Mouse (Mus musculus) E14TG2a.4 (cell line): Measurements from ENCODE around the gene Tpp1.

Experiments used
- H3K27me3 ChIP-seq: 2 replicates; pipeline ENCODE4 v1.6.1; 2014; ENCODE audit warnings: low read length, control low read depth; ENCODE audit not compliant: insufficient read depth
- H3K36me3 ChIP-seq: 2 replicates; pipeline ENCODE4 v1.6.1; 2014; ENCODE audit warnings: low read length, control low read depth; ENCODE audit not compliant: insufficient read depth
- H3K4me1 ChIP-seq: replicated peaks from 2 replicates; pipeline ENCODE4 v1.6.1; 2014; ENCODE audit warnings: low read depth, low read length, control low read depth
- H3K4me3 ChIP-seq: replicated peaks from 2 replicates; pipeline ENCODE4 v1.5.1; 2014; ENCODE audit warnings: mild to moderate bottlenecking, low read length
- H3K9me3 ChIP-seq: 2 replicates; pipeline ENCODE4 v1.6.1; 2014; ENCODE audit warnings: low read length, control low read depth
- CTCF ChIP-seq: conservative IDR thresholded peaks from 2 replicates; pipeline ENCODE4 v1.5.1; 2014; ENCODE audit warnings: low read length
- NANOG ChIP-seq: IDR thresholded peaks from 2 replicates; pipeline ENCODE4 v1.6.1; 2014; ENCODE audit warnings: borderline replicate concordance, low read length, mixed read lengths
- POU5F1 ChIP-seq: IDR thresholded peaks from 2 replicates; pipeline ENCODE4 v1.6.1; 2014; ENCODE audit warnings: low read length, borderline replicate concordance

Gene Tpp1

DNA sequence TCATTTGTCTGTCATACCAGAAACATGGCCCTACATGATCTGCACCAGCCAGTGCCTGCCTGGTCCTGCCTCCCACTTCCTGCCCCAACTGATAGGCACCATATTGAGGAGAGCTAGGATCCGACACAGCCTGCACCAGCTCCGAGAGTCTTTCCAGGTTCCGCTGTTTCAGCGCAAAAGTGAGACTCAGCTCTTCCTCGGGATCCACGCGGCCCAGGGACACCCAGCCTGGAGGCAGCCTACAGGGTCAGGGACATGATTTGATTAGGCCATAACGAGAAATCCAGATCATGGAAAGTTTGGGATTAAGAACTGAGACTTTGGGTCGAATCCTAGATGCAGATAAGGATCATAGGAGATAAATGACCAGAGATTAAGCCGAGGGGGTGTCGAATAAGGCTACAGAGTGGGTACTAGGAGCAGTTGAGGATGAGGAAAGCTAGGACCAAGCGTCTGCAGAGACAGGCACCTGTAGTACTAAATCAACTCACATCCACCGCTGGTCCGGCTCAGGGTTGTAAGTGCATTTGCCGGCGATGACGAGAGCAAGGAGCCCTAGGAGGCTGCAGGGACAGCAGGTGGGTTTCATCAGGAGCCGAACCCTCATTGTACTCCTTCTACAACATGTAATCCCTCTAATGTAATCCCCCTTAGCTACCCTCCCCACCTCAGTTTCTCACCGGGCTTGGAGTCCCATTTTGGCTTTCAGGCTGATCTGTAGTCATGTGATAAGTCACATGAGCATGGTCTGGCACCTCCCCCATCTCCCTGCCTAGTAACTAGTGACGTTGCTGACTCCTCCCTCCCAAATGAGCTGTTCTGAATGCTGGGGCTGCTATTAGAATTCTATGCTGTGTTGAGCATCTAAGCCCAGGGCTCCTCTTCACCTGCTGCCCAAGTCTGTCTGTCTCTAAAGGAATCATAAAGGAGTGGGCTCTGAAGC is at the start of gene Tpp1:
Gene Tpp1, minus strand, starts transcription at position 745 of the 943 bp plus-strand sequence.
- Histone ChIP-seq H3K36me3 (peaks cover 36% of the 10 kb centered on the region), H3K27me3 (peaks cover 32% of the 10 kb centered on the region), H3K9me3 (no peaks in the 10 kb centered on the region), H3K4me3 (peak within 1 kb of the TSS; percentile 89), H3K4me1 (peaks cover 26% of the 10 kb centered on the region)
- TF ChIP-seq CTCF (no peak), POU5F1 (no peak), NANOG (no peak)

DNA sequence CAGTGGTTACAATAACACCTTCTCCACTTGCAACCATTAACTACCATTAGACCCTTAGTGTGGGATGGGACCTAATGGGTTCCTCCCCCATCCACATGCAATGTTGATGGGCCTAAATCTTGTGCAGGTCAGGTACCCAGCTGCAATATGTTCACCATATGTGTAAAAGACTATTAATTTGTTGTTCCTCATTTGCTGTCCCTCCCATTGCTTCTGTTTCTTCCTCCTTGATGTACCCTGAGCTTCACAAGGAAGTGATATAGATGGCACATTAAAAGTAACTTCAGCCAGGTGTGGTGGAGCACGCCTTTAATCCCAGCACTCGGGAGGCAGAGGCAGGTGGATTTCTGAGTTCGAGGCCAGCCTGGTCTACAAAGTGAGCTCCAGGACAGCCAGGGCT is 44.9 kb upstream of the Tpp1 start:
- Histone ChIP-seq H3K4me1 (no peaks in the 10 kb centered on the region), H3K36me3 (no peaks in the 10 kb centered on the region), H3K4me3 (no peak overlapping the region), H3K9me3 (no peaks in the 10 kb centered on the region), H3K27me3 (peaks cover 26% of the 10 kb centered on the region)
- TF ChIP-seq POU5F1, result no peak
- TF ChIP-seq NANOG, result no peak
- TF ChIP-seq CTCF, result no peak

DNA sequence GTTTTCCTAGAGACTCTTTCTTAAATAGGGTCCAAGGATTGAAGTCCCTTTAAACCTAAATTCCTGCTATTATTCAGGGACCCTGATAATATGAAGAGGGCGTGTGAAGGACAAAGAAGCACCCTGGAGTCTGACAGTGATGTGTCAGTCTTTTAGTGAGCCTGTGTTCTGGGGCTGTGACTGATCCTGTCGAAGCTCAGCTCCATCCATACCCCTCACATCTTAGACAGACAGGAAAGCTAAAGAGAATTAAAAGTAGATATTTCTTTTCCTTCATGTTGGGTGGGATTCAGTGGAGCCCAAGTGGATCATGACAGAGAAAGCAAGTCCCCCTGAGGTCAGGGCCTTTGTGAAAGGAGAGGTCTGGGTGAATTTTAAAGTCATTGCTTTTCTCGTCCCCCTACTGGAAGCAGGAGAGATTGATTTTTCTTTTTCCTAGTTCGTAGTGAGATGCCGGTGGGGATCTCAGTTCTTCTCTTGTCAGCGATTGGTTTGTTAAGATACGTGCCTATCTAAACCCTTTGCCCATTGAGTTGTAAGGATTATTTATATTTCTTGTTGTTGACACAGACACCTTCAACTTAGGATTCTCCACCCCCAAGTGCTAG is 43.8 kb upstream of the Tpp1 start:
- H3K4me1 ChIP-seq, result no peaks in the 10 kb centered on the region
- H3K9me3 ChIP-seq, result no peaks in the 10 kb centered on the region
- H3K27me3 ChIP-seq, result peaks cover 26% of the 10 kb centered on the region
- no peaks in the 10 kb centered on the region for H3K36me3 ChIP-seq
- no peak overlapping the region for H3K4me3 ChIP-seq
- TF ChIP-seq NANOG (no peak), CTCF (0 out of 2 replicates have a peak, but pooled peaks have one; percentile 19)

DNA sequence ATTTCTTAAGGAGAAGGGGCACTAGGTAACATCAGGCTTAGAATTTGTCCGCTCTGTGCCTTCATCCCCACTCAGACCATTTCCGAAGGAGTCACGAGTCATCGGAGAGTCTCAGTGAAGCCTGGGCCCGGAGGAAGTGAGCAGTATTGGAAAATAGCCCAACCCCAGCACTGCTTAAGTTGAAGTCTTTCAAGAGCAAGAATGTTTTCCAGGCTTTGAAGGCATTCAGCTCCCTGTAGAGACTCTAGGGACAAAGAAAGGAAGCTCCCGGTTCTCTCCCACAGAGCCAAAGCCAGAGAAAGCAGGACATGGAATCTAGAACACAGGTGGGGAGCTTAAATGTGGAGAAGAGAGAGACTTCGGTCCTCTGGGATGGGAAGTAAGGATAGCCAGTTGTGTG is 41.7 kb upstream of the Tpp1 start:
- H3K9me3 ChIP-seq, result no peaks in the 10 kb centered on the region
- no peak overlapping the region for H3K4me3 ChIP-seq
- no peaks in the 10 kb centered on the region for H3K4me1 ChIP-seq
- H3K36me3 ChIP-seq, result no peaks in the 10 kb centered on the region
- peaks cover 41% of the 10 kb centered on the region for H3K27me3 ChIP-seq
- TF ChIP-seq NANOG (no peak), POU5F1 (no peak), CTCF (no peak)

DNA sequence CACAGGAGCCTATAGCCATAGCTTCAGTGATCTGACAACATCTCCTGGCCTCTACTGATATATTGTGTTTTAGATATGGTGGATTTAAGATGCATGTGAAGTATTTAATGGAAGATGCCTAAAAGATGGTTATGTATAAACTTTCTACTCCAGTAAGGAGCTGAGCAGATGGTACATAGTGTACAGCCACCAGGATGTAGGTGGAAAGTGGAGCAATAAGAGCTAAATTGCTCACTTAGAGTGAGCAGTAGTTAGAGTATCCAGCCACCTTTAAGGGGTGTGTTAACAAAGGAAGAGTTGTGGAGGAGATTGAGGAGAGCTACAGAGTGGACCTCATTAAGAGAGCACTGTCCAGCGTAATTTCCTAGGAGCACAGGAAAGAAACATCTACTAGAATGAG is 39.1 kb upstream of the Tpp1 start:
- H3K4me3 ChIP-seq, result no peak overlapping the region
- H3K27me3 ChIP-seq, result peaks cover 57% of the 10 kb centered on the region
- 0 out of 2 replicates have a peak, but pooled peaks cover under 1% of the 10 kb centered on the region for H3K9me3 ChIP-seq
- H3K36me3 ChIP-seq, result no peaks in the 10 kb centered on the region
- peaks cover 5% of the 10 kb centered on the region for H3K4me1 ChIP-seq
- TF ChIP-seq NANOG (no peak), CTCF (no peak), POU5F1 (no peak)

DNA sequence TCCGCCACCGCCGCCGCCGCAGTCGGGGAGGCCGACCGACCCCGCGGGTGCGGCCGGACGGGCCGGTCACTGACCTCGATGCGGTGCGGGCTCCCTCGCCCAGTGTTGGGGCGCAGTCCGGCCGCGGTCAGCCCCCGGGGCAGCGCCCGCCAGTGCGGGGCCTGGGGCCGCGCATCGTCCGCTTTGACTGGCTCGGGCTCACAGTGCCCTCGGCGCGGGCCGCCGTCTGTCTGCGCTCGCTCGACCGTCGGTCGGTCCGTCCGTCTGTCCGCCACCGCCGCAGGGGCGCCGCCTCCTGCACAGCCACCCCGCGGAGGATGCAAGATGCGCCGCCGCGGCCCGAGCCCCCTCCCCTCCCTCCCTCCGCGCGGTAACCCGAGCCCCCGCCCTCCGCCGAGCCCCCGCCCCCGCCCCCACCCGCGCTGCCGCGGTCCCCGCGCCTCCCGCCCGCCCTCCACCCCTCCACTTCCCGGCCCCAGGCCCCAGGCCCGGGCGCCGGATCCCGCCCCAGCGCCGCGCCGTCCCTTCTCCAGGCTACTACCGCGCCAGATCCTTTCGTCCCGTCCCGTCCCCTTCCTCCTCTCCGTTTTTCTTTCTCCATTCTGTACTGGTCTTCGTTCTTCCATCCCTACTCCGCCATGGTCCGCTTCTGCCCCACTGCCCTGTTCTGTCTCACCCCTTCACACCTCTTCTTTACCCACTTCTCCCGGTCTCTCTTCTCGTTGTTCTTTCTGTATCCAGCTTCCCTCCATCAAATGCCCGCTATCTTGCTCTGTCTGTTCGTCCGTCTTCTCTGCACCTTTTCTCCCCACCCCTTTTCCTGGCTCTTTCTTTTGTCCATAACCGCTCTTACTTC is 35.5 kb upstream of the Tpp1 start, which contains the start of gene Dchs1:
Gene Dchs1, minus strand, starts transcription at position 370 of the 856 bp plus-strand sequence.
- TF ChIP-seq POU5F1, result no peak
- TF ChIP-seq CTCF, result no peak
- TF ChIP-seq NANOG, result no peak
- Histone ChIP-seq H3K9me3 (0 out of 2 replicates have a peak, but pooled peaks cover 3% of the 10 kb centered on the region), H3K27me3 (peaks cover 88% of the 10 kb centered on the region), H3K36me3 (no peaks in the 10 kb centered on the region), H3K4me1 (peaks cover 5% of the 10 kb centered on the region), H3K4me3 (peak within 1 kb of the TSS; percentile 78)

DNA sequence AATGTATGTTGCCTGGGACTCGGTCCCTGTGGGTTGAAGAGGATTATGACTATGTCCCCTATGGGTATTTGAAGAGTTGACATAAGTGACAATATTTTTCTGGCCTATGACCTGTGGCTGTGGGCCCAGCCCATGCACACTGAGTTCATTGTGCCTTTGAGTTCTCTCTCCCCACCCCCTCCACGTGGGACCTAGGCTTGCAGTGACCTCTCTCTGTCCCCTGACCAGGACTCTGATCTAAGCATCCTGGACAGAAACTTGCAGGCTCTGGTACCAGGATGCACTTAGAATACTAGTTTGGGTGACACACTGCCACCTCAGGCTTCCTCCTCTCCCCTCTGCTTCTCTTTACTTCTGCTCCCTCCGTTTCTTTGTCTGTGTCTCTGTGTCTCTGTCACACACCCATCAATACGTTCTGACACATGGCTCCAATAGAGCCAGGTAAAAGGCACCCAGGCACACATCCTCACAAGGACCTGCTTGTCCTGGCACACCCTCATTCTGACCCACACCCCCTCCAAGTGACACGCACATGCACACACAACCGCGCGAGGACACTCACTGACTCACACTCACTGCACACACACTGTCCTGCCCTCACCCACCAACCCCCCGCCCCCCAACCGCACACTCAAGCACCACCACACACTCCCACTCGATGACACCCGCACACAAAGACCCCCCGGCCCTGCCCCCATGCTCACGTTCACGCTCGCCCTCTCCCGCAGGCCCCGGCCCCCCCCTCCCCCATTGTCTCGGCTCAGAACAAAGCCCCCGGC is 34.7 kb upstream of the Tpp1 start:
- Histone ChIP-seq H3K4me1 (peaks cover 5% of the 10 kb centered on the region), H3K36me3 (no peaks in the 10 kb centered on the region), H3K4me3 (peak overlapping the region; percentile 78), H3K9me3 (0 out of 2 replicates have a peak, but pooled peaks cover 3% of the 10 kb centered on the region), H3K27me3 (peaks cover 94% of the 10 kb centered on the region)
- no peak for TF ChIP-seq POU5F1
- no peak for TF ChIP-seq NANOG
- no peak for TF ChIP-seq CTCF
